Comparison of ENCODE assay signal across 10 mouse cellular contexts in genomic region chr15:85162693-85163663, GRCm38 (mm10). TPM values are rescaled to one million over a fixed set of nuclear protein-coding genes. Genes with fewer than 3 reads are reported as not detected.
DNase-seq lines count a peak whose midpoint lies in the region; ATAC-seq and TF ChIP-seq lines count a peak whose summit lies in the region.
"Had no signal": no experiment of that assay in that cellular context is flagged by ENCODE, and none has a peak within 500 bp of the region (broad histone marks: within the 10 kb centered on the region; RNA-seq: fewer than 3 reads in every experiment).

No protein-coding gene starts in this region.

- H3K9ac ChIP-seq in liver, embryonic 12.5 days, result no peak overlapping the region
- no peak overlapping the region for H3K9ac ChIP-seq in kidney, postnatal 0 days (ENCODE audit: low read depth, low read length)
- H3K9ac ChIP-seq in forebrain, embryonic 14.5 days (ENCODE audit: low read length), result no peak overlapping the region
- H3K9ac ChIP-seq: liver, postnatal 0 days had no signal

- H3K4me1 ChIP-seq in liver, embryonic 12.5 days, result no peaks in the 10 kb centered on the region
- no peaks in the 10 kb centered on the region for H3K4me1 ChIP-seq in kidney, postnatal 0 days (replicated peaks; ENCODE audit: insufficient read depth, low read length)
- H3K4me1 ChIP-seq in small intestine, adult 2 months (ENCODE audit: control insufficient read depth, insufficient read depth, insufficient read length, low read length), result peaks cover 10% of the 10 kb centered on the region
- H3K4me1 ChIP-seq in forebrain, embryonic 14.5 days (ENCODE audit: control insufficient read depth, insufficient read depth, low read length), result peaks cover 17% of the 10 kb centered on the region

- WGBS in liver, embryonic 12.5 days (ENCODE audit: insufficient replicate concordance), result 36% methylated on average over 21 of the region's 21 CpGs
- WGBS in kidney, postnatal 0 days, result 32% methylated on average over 21 of the region's 21 CpGs
- 62% methylated on average over 21 of the region's 21 CpGs for WGBS in small intestine, adult 2 months
- 80% methylated on average over 21 of the region's 21 CpGs for WGBS in forebrain, embryonic 14.5 days

- H3K36me3 ChIP-seq in liver, embryonic 12.5 days, result no peaks in the 10 kb centered on the region
- H3K36me3 ChIP-seq in kidney, postnatal 0 days (ENCODE audit: insufficient read depth, low read length), result no peaks in the 10 kb centered on the region
- no peaks in the 10 kb centered on the region for H3K36me3 ChIP-seq in small intestine, adult 2 months (ENCODE audit: control insufficient read depth, insufficient read depth, low read length)
- H3K36me3 ChIP-seq in forebrain, embryonic 14.5 days (ENCODE audit: control insufficient read depth, insufficient read depth, low read length), result no peaks in the 10 kb centered on the region

- H3K9me3 ChIP-seq in liver, embryonic 12.5 days (replicated peaks), result no peaks in the 10 kb centered on the region
- H3K9me3 ChIP-seq in kidney, postnatal 0 days (replicated peaks; ENCODE audit: low read length), result no peaks in the 10 kb centered on the region
- no peaks in the 10 kb centered on the region for H3K9me3 ChIP-seq in forebrain, embryonic 14.5 days (replicated peaks; ENCODE audit: control insufficient read depth, low read length)

- peak; percentile 18 for DNase-seq in liver
- peak; percentile 71 to 84 for DNase-seq in heart, adult 18-20 months
- DNase-seq in kidney, postnatal 0 days (ENCODE audit: low spot score), result peak; percentile 87
- DNase-seq in frontal cortex, postnatal 36 days (ENCODE audit: low spot score in 2 of 2), result no peak
- no peak for DNase-seq in forebrain, embryonic 14.5 days (ENCODE audit: low spot score)
- no peak for DNase-seq in frontal cortex, adult 2 months (ENCODE audit: extremely low spot score in 1 of 2, low spot score in 1 of 2)
- DNase-seq: liver, postnatal 0 days had no signal

- H3K27me3 ChIP-seq in liver, embryonic 12.5 days (replicated peaks), result no peaks in the 10 kb centered on the region
- no peaks in the 10 kb centered on the region for H3K27me3 ChIP-seq in kidney, postnatal 0 days (ENCODE audit: insufficient read depth, low read length)
- H3K27me3 ChIP-seq in small intestine, adult 2 months (ENCODE audit: control insufficient read depth, insufficient read depth, low read length), result no peaks in the 10 kb centered on the region
- no peaks in the 10 kb centered on the region for H3K27me3 ChIP-seq in forebrain, embryonic 14.5 days (replicated peaks; ENCODE audit: control insufficient read depth, insufficient read depth, low read length)

- no peak overlapping the region for H3K27ac ChIP-seq in liver, embryonic 12.5 days
- peak overlapping the region; percentile 68 for H3K27ac ChIP-seq in kidney, postnatal 0 days
- 0 out of 2 replicates have a peak overlapping the region, but pooled peaks have one; percentile 0 for H3K27ac ChIP-seq in small intestine, adult 2 months (ENCODE audit: insufficient read depth, low read depth, low read length)
- no peak overlapping the region for H3K27ac ChIP-seq in forebrain, embryonic 14.5 days (ENCODE audit: low read depth, low read length)

- no peak for TF ChIP-seq POLR2A in small intestine, adult 2 months (IDR thresholded peaks at IDR 0.05; ENCODE audit: low read depth, low read length)

- no peak overlapping the region for H3K4me3 ChIP-seq in liver, embryonic 12.5 days
- no peak overlapping the region for H3K4me3 ChIP-seq in kidney, postnatal 0 days (replicated peaks; ENCODE audit: low read depth, low read length)
- no peak overlapping the region for H3K4me3 ChIP-seq in small intestine, adult 2 months (ENCODE audit: low read depth, low read length)
- no peak overlapping the region for H3K4me3 ChIP-seq in forebrain, embryonic 14.5 days (ENCODE audit: low read depth, low read length)

- no peak for TF ChIP-seq CTCF in kidney, postnatal 0 days (IDR thresholded peaks at IDR 0.05; ENCODE audit: low read depth)
- no peak for TF ChIP-seq CTCF in small intestine, adult 2 months (IDR thresholded peaks at IDR 0.05; ENCODE audit: extremely low read depth, insufficient read length, insufficient replicate concordance, low read depth, low read length)

- H3K4me2 ChIP-seq in liver, embryonic 12.5 days, result no peak overlapping the region
- no peak overlapping the region for H3K4me2 ChIP-seq in kidney, postnatal 0 days (ENCODE audit: low read length)
- H3K4me2 ChIP-seq in forebrain, embryonic 14.5 days (ENCODE audit: low read length), result no peak overlapping the region

- ATAC-seq in liver, embryonic 12.5 days, result no peak
- ATAC-seq in kidney, postnatal 0 days (replicated peaks; ENCODE audit: low FRiP score, low read depth), result peak; percentile 53; the same call in 1 of the 2 replicates
- ATAC-seq in forebrain, embryonic 14.5 days, result no peak
- ATAC-seq: liver, postnatal 0 days had no signal

RNA-seq across cellular contexts. Expression of gene Ribc2, which starts 31.1 kb away (rescaled TPM):
- not detected in 2 replicates for polyA plus RNA-seq in liver, embryonic 12.5 days (2016; fragmentation: Nextera tagmentation; extraction: Ambion mirVana)
- not detected for total RNA-seq in heart, adult 18-20 months (2021)
- 0.41 and 0.61 TPM in 2 replicates for polyA plus RNA-seq in kidney, postnatal 0 days (2015; fragmentation: Nextera tagmentation; extraction: Ambion mirVana)
- polyA plus RNA-seq in small intestine, adult 2 months (2012; rRNA removed), result not detected in 2 replicates
- 0.64 and 0.97 TPM in 2 replicates for polyA plus RNA-seq in forebrain, embryonic 14.5 days (2014; fragmentation: Nextera tagmentation; extraction: Ambion mirVana)
- 0.29 and 0.58 TPM in 2 replicates for polyA plus RNA-seq in frontal cortex, adult 2 months (2012; rRNA removed)
- total RNA-seq: common myeloid progenitor, adult 5-6 weeks had no signal
- polyA plus RNA-seq: liver, postnatal 0 days had no signal

RNA-seq across cellular contexts. Expression of gene Smc1b, which starts 31.2 kb away (rescaled TPM):
- polyA plus RNA-seq in liver, embryonic 12.5 days (2016; fragmentation: Nextera tagmentation; extraction: Ambion mirVana), result 0.18 and 0.31 TPM in 2 replicates
- not detected for total RNA-seq in heart, adult 18-20 months (2021)
- polyA plus RNA-seq in kidney, postnatal 0 days (2015; fragmentation: Nextera tagmentation; extraction: Ambion mirVana), result 0.15 and 0.29 TPM in 2 replicates
- polyA plus RNA-seq in small intestine, adult 2 months (2012; rRNA removed), result not detected in 2 replicates
- polyA plus RNA-seq in forebrain, embryonic 14.5 days (2014; fragmentation: Nextera tagmentation; extraction: Ambion mirVana), result 0.09 and 0.28 TPM in 2 replicates
- polyA plus RNA-seq in frontal cortex, adult 2 months (2012; rRNA removed), result 0.02 and 0.04 TPM in 2 replicates

RNA-seq across cellular contexts. Expression of gene Fbln1, which starts 42.8 kb away (rescaled TPM):
- 18.1 and 19.5 TPM in 2 replicates for polyA plus RNA-seq in liver, embryonic 12.5 days (2016; fragmentation: Nextera tagmentation; extraction: Ambion mirVana)
- total RNA-seq in heart, adult 18-20 months (2021), result 10 to 100 TPM; 54.5 to 74.1 TPM
- 114 and 118 TPM in 2 replicates for polyA plus RNA-seq in kidney, postnatal 0 days (2015; fragmentation: Nextera tagmentation; extraction: Ambion mirVana)
- polyA plus RNA-seq in small intestine, adult 2 months (2012; rRNA removed), result 139 and 456 TPM in 2 replicates
- 48.9 and 52.1 TPM in 2 replicates for polyA plus RNA-seq in forebrain, embryonic 14.5 days (2014; fragmentation: Nextera tagmentation; extraction: Ambion mirVana)
- 10.6 and 11.9 TPM in 2 replicates for polyA plus RNA-seq in frontal cortex, adult 2 months (2012; rRNA removed)

Comparison
In these comparisons a context has a peak if more than half of its experiments do, and no peak if none do; other contexts are left out.
1. DNase-seq: peak in liver (single experiment), heart, adult 18-20 months (2 of 2) and kidney, postnatal 0 days (single experiment); none in frontal cortex, postnatal 36 days (0 of 2), forebrain, embryonic 14.5 days (single experiment) and frontal cortex, adult 2 months (0 of 2).
2. H3K27ac ChIP-seq: peak in kidney, postnatal 0 days (single experiment) and small intestine, adult 2 months (single experiment); none in liver, embryonic 12.5 days (single experiment) and forebrain, embryonic 14.5 days (single experiment).